9 mouse cellular contexts compared by ENCODE assay signal in genomic region chr1:133918088-133918470, GRCm38 (mm10). TPM values are rescaled to one million over a fixed set of nuclear protein-coding genes. Genes with fewer than 3 reads are reported as not detected.
DNase-seq lines count a peak whose midpoint lies in the region; ATAC-seq lines count a peak whose summit lies in the region.
"Had no signal": no experiment of that assay in that cellular context is flagged by ENCODE, and none has a peak within 500 bp of the region (broad histone marks: within the 10 kb centered on the region; RNA-seq: fewer than 3 reads in every experiment).

No protein-coding gene starts in this region.

- H3K4me2 ChIP-seq in heart, embryonic 13.5 days: peak overlapping the region; percentile 20; the same call in 1 of the 2 replicates
- H3K4me2 ChIP-seq in heart, embryonic 11.5 days: no peak overlapping the region
- peak overlapping the region; percentile 28 for H3K4me2 ChIP-seq in hindbrain, embryonic 16.5 days (ENCODE audit: low read length)
- peak overlapping the region; percentile 9 for H3K4me2 ChIP-seq in midbrain, embryonic 14.5 days (ENCODE audit: low read length)
- H3K4me2 ChIP-seq: liver, embryonic 11.5 days had no signal

- no peaks in the 10 kb centered on the region for H3K9me3 ChIP-seq in heart, embryonic 13.5 days
- no peaks in the 10 kb centered on the region for H3K9me3 ChIP-seq in heart, embryonic 11.5 days (replicated peaks; ENCODE audit: control insufficient read depth, low read length)
- H3K9me3 ChIP-seq in embryonic facial prominence, embryonic 10.5 days: no peaks in the 10 kb centered on the region
- H3K9me3 ChIP-seq in hindbrain, embryonic 16.5 days (ENCODE audit: control insufficient read depth, low read length): no peaks in the 10 kb centered on the region
- no peaks in the 10 kb centered on the region for H3K9me3 ChIP-seq in midbrain, embryonic 14.5 days (ENCODE audit: control insufficient read depth, low read length)

- H3K27me3 ChIP-seq in heart, embryonic 13.5 days (replicated peaks): peaks cover 21% of the 10 kb centered on the region; the same call in 1 of the 2 replicates
- 0 out of 2 replicates have a peak, but pooled peaks cover 2% of the 10 kb centered on the region for H3K27me3 ChIP-seq in heart, embryonic 11.5 days (ENCODE audit: control insufficient read depth, insufficient read depth, low read length)
- H3K27me3 ChIP-seq in embryonic facial prominence, embryonic 10.5 days (replicated peaks; ENCODE audit: low read depth, poor library complexity, severe bottlenecking): peaks cover 49% of the 10 kb centered on the region
- no peaks in the 10 kb centered on the region for H3K27me3 ChIP-seq in hindbrain, embryonic 16.5 days (replicated peaks; ENCODE audit: control insufficient read depth, insufficient read depth, low read length)
- no peaks in the 10 kb centered on the region for H3K27me3 ChIP-seq in midbrain, embryonic 14.5 days (ENCODE audit: control insufficient read depth, insufficient read depth, low read length)

- WGBS in heart, embryonic 13.5 days: 49% methylated on average over 6 of the region's 6 CpGs
- WGBS in heart, embryonic 11.5 days (ENCODE audit: insufficient replicate concordance): 40% methylated on average over 6 of the region's 6 CpGs
- WGBS in embryonic facial prominence, embryonic 10.5 days: 44% methylated on average over 6 of the region's 6 CpGs
- 36% methylated on average over 6 of the region's 6 CpGs for WGBS in hindbrain, embryonic 16.5 days
- WGBS in midbrain, embryonic 14.5 days: 50% methylated on average over 6 of the region's 6 CpGs

- no peaks in the 10 kb centered on the region for H3K36me3 ChIP-seq in heart, embryonic 13.5 days
- H3K36me3 ChIP-seq in heart, embryonic 11.5 days (ENCODE audit: control insufficient read depth, insufficient read depth, low read length): no peaks in the 10 kb centered on the region
- no peaks in the 10 kb centered on the region for H3K36me3 ChIP-seq in embryonic facial prominence, embryonic 10.5 days (replicated peaks)
- no peaks in the 10 kb centered on the region for H3K36me3 ChIP-seq in hindbrain, embryonic 16.5 days (ENCODE audit: control insufficient read depth, insufficient read depth, low read length)
- no peaks in the 10 kb centered on the region for H3K36me3 ChIP-seq in midbrain, embryonic 14.5 days (ENCODE audit: control insufficient read depth, insufficient read depth, low read length)

- 0 out of 2 replicates have a peak overlapping the region, but pooled peaks have one; percentile 21 for H3K27ac ChIP-seq in heart, embryonic 13.5 days (replicated peaks)
- H3K27ac ChIP-seq in heart, embryonic 11.5 days (ENCODE audit: low read depth, low read length): no peak overlapping the region
- peak overlapping the region; percentile 1; the same call in 1 of the 2 replicates for H3K27ac ChIP-seq in embryonic facial prominence, embryonic 10.5 days (replicated peaks)
- peak overlapping the region; percentile 33; the same call in 1 of the 2 replicates for H3K27ac ChIP-seq in hindbrain, embryonic 16.5 days (ENCODE audit: low read depth, low read length)
- H3K27ac ChIP-seq in midbrain, embryonic 14.5 days (replicated peaks; ENCODE audit: low read depth, low read length): no peak overlapping the region; the same call in 1 of the 2 replicates

- no peak for ATAC-seq in heart, embryonic 13.5 days (ENCODE audit: extremely low read depth, insufficient number of reproducible peaks, low FRiP score, low TSS enrichment)
- ATAC-seq in heart, embryonic 11.5 days (replicated peaks; ENCODE audit: insufficient number of reproducible peaks, low FRiP score, low TSS enrichment): no peak
- no peak; the same call in 1 of the 2 replicates for ATAC-seq in hindbrain, embryonic 16.5 days
- no peak for ATAC-seq in midbrain, embryonic 14.5 days (ENCODE audit: low FRiP score, low TSS enrichment)
- ATAC-seq in cerebellum, adult (ENCODE audit: insufficient number of reproducible peaks, low FRiP score, low TSS enrichment): no peak

- no peak overlapping the region for H3K4me3 ChIP-seq in heart, embryonic 13.5 days
- no peak overlapping the region for H3K4me3 ChIP-seq in heart, embryonic 11.5 days (ENCODE audit: low read depth, low read length)
- no peak overlapping the region for H3K4me3 ChIP-seq in embryonic facial prominence, embryonic 10.5 days
- 0 out of 2 replicates have a peak overlapping the region, but pooled peaks have one; percentile 3 for H3K4me3 ChIP-seq in hindbrain, embryonic 16.5 days (ENCODE audit: low read length)
- no peak overlapping the region for H3K4me3 ChIP-seq in midbrain, embryonic 14.5 days (replicated peaks; ENCODE audit: low read depth, low read length)

- intact Hi-C loops in left cerebral cortex, postnatal 14 days (cut with DNase I): no loop called here

- H3K4me1 ChIP-seq in heart, embryonic 13.5 days: peaks cover 58% of the 10 kb centered on the region
- H3K4me1 ChIP-seq in heart, embryonic 11.5 days (ENCODE audit: control insufficient read depth, insufficient read depth, low read length): peaks cover 18% of the 10 kb centered on the region
- H3K4me1 ChIP-seq in embryonic facial prominence, embryonic 10.5 days: peaks cover 46% of the 10 kb centered on the region
- H3K4me1 ChIP-seq in hindbrain, embryonic 16.5 days (ENCODE audit: control insufficient read depth, insufficient read depth, low read depth, low read length): peaks cover 21% of the 10 kb centered on the region
- 0 out of 2 replicates have a peak, but pooled peaks cover 6% of the 10 kb centered on the region for H3K4me1 ChIP-seq in midbrain, embryonic 14.5 days (ENCODE audit: control insufficient read depth, insufficient read depth, low read length)

- H3K9ac ChIP-seq in heart, embryonic 13.5 days: no peak overlapping the region
- no peak overlapping the region for H3K9ac ChIP-seq in heart, embryonic 11.5 days (ENCODE audit: low read depth, low read length)
- H3K9ac ChIP-seq in hindbrain, embryonic 16.5 days (ENCODE audit: low read depth, low read length): no peak overlapping the region
- H3K9ac ChIP-seq in midbrain, embryonic 14.5 days (replicated peaks; ENCODE audit: low read length): no peak overlapping the region

- DNase-seq in embryonic facial prominence, embryonic 10.5 days (ENCODE audit: low spot score): no peak
- DNase-seq in midbrain, embryonic 14.5 days: no peak
- DNase-seq in left cerebral cortex, postnatal 14 days (ENCODE audit: low spot score in 2 of 2): no peak
- DNase-seq in gastrocnemius, adult 8-10 months (ENCODE audit: low spot score in 2 of 2): no peak

RNA-seq across cellular contexts. Expression of gene Prelp, which starts 3.1 kb away (rescaled TPM):
- polyA plus RNA-seq in heart, embryonic 13.5 days (2015; fragmentation: Nextera tagmentation; extraction: Ambion mirVana): 2.8 and 3.1 TPM in 2 replicates
- polyA plus RNA-seq in heart, embryonic 11.5 days (2014; fragmentation: Nextera tagmentation; extraction: Ambion mirVana): 0.55 and 1.1 TPM in 2 replicates
- 0.74 and 0.91 TPM in 2 replicates for polyA plus RNA-seq in embryonic facial prominence, embryonic 10.5 days (2016; fragmentation: Nextera tagmentation; extraction: Ambion mirVana)
- polyA plus RNA-seq in hindbrain, embryonic 16.5 days (2015; fragmentation: Nextera tagmentation; extraction: Ambion mirVana): 12.0 and 17.0 TPM in 2 replicates
- polyA plus RNA-seq in midbrain, embryonic 14.5 days (2014; fragmentation: Nextera tagmentation; extraction: Ambion mirVana): 7.1 and 8.7 TPM in 2 replicates
- total RNA-seq in left cerebral cortex, postnatal 14 days (2021): 1 to 10 TPM; 4.2 to 5.7 TPM
- 10 to 100 TPM; 11.0 to 30.6 (median 17.9) TPM for total RNA-seq in gastrocnemius, adult 8-10 months (2022)

RNA-seq across cellular contexts. Expression of gene Optc, which starts 10.3 kb away (rescaled TPM):
- polyA plus RNA-seq in heart, embryonic 13.5 days (2015; fragmentation: Nextera tagmentation; extraction: Ambion mirVana): 0.32 and 0.41 TPM in 2 replicates
- 0.21 and 1.0 TPM in 2 replicates for polyA plus RNA-seq in heart, embryonic 11.5 days (2014; fragmentation: Nextera tagmentation; extraction: Ambion mirVana)
- 0.38 and 0.79 TPM in 2 replicates for polyA plus RNA-seq in embryonic facial prominence, embryonic 10.5 days (2016; fragmentation: Nextera tagmentation; extraction: Ambion mirVana)
- 4.0 and 4.1 TPM in 2 replicates for polyA plus RNA-seq in hindbrain, embryonic 16.5 days (2015; fragmentation: Nextera tagmentation; extraction: Ambion mirVana)
- 3.5 and 4.5 TPM in 2 replicates for polyA plus RNA-seq in midbrain, embryonic 14.5 days (2014; fragmentation: Nextera tagmentation; extraction: Ambion mirVana)
- total RNA-seq in left cerebral cortex, postnatal 14 days (2021): 1 to 10 TPM; 1.9 to 2.2 TPM
- under 1 TPM in 1 of 4 experiments, not detected in 3; 0.29 TPM for total RNA-seq in gastrocnemius, adult 8-10 months (2022)

Comparison
In these comparisons a context has a peak if more than half of its experiments do, and no peak if none do; other contexts are left out.
1. H3K27ac ChIP-seq: peak in heart, embryonic 13.5 days (single experiment), embryonic facial prominence, embryonic 10.5 days (single experiment) and hindbrain, embryonic 16.5 days (single experiment); none in heart, embryonic 11.5 days (single experiment) and midbrain, embryonic 14.5 days (single experiment).